Mouse (Mus musculus): Measurements from ENCODE around the gene Cacna1h.

DNA sequence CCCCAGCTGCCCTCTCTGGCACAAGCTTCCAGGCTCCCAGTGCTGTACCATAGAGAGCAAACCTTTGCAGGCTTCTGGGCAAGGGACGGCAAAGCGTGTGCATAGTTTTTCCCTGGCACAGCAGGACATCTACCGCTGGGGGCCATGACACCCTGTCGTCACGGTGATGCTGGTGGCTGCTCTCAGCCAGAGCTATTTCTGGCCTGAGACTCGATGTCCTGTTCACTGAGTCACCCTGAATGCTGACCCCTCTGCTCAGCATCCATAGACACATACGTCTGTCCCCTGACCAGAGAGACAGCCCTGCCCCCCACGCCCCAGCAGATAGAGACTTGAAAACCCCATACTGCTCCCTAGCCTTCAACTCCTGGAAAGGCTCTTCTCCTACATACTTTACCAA, 46.6 kb upstream of the Cacna1h start:
- TF ChIP-seq POLR2A (IDR thresholded peaks at IDR 0.05; ENCODE audit: control insufficient read depth, low read depth, low read length) (no peak), CTCF (IDR thresholded peaks at IDR 0.05; ENCODE audit: control insufficient read depth, insufficient read depth, insufficient replicate concordance, low read depth, low read length) (no peak)
